Mouse (Mus musculus) embryonic fibroblast, embryonic 13.5 days (primary cell): ENCODE measurements around the gene Tsc22d3.

ENCODE experiments used
- CTCF ChIP-seq: IDR thresholded peaks from 2 replicates; pipeline ENCODE4 v1.5.1; 2011; ENCODE audit warnings: mild to moderate bottlenecking, control low read depth, low read length, moderate library complexity, borderline replicate concordance; ENCODE audit not compliant: insufficient read depth
- POLR2A ChIP-seq: IDR thresholded peaks from 2 replicates; pipeline ENCODE4 v1.6.1; 2011; ENCODE audit warnings: low read depth, mild to moderate bottlenecking, control low read depth, low read length, moderate library complexity

- TF ChIP-seq POLR2A = no peak
- no peak for TF ChIP-seq CTCF
Measured at GRCm38 (mm10) chrX:140564777-140565176, 35.7 kb downstream of the Tsc22d3 start.
